Mouse (Mus musculus) v-Abl transformed pro-B cells (cell line): Measurements from ENCODE around the gene Gm17490.
"Not testable (repeated sequence)": the region's sequence is repeated elsewhere in the genome, so short reads cannot be mapped to it uniquely, and the experiment has no call there.

Experiments
- in situ Hi-C, 2 experiments: fragments of 400-800 bp; cut with MboI; formaldehyde crosslinking; loops; one replicate each; pipeline ENCODE4 v1.15.1; 2025; ENCODE audit not compliant: unreplicated experiment in 2 of 2

Gene Gm17490

DNA sequence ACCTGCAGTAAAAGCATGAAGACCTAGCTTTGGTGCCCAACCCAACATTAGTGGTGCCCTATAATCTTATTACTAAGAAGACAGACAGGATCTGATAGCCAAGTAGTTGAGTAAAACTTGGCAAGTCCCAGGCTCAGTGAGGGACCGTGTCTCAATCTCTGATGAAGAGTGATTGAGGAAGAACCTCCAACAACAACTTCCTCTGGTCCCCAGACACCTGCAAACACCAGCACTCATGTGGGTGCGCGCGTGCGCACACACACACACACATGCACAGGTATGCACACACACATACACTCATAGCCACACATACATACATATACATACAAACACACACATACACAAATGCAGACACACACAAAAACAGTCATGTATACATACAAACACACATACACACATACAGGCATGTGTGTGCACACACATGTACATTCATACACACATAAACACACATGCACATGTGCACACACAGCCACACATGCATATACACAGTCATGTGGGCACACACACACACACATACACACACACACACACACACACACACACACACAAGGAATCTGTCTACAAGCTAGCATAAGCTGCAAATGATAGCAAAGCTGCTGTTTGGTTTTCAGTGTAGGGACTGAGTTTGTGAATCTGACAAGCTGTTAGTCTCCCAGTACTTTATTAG, 9.5 kb upstream of the Gm17490 start:
- in situ Hi-C loops = loop anchor here in 1 of 2 experiments (25.0 kb wide), 2 partner anchors 1777 to 1927 kb away; partner anchors contain the start of gene Vim

DNA sequence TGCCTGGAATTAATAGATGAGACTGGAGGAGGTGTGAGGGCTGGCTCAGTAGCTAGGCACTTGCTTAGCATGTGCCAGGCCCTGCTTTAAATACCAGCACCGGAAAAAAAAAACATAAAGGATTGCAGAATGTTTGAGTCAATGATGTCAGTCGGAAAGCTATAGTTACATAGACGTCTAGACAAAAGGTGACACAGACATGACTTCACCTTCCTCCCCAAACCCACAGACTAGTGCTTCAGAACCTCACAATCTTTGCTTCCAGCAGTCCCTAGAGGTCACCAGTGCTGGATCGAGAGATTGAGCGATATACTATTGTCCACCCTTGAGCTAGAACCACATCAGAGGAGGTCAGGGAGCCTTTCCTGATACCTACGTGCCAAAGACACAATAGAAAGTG, 9.0 kb upstream of the Gm17490 start:
- in situ Hi-C loops = loop anchor here in 1 of 2 experiments (25.0 kb wide), 2 partner anchors 1777 to 1927 kb away; partner anchors contain the start of gene Vim

DNA sequence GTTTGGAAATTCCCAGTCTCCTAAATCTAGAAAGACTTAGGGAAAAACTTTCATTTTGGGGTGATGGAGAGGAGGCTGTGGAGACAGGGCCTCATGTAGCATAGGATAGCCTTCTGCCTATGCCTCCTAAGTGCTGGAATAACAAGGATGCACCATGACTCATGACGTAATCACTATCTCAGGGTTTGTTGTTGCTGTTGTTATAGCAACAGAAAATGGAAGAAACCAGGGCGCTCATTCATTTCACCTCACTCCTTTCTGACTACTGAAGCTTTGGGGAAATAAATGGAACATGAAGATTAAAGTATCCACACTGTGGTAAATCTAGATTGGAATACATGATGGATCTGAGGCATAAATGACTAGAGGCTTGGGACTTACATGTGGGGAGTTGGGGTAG, 2.3 kb downstream of the Gm17490 start:
- in situ Hi-C loops = no loop called here

DNA sequence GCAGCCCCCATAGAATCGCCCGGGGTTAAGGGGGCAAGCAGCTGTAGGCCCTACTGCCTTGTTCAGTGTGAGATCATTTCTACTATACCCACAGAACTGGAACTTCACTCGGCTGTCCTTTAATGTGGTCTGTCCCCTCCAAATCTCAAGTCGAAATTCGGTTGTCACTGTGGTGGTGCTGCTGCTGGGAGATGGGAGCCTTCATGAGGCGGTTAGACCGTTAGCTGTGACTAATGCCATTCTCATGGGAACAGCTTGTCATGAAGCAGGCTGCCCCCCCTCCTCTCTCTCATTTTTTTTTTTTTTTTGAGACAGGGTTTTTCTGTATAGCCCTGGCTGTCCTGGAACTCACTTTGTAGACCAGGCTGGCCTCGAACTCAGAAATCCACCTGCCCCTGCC, 2.9 kb downstream of the Gm17490 start:
- in situ Hi-C loops = no loop called here

DNA sequence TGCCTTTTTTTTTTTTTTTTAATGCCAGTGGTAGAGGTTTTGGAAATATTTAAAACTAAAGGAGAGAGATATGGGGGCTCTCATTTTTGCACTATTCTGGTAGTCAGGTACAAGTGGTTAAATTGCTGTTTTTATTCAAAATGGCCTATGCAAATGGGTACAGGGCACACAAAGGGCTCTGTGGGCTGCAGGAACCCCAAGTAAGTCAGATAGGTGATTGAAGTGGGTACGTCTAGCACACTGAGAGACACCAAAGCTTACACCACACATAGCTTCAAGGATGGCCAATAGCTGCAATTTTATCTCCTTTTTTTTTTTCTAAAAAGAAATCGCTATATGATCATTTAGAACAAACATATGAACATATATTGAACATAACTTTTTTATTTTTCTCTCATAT, 6.5 kb downstream of the Gm17490 start:
- in situ Hi-C loops = no loop called here

DNA sequence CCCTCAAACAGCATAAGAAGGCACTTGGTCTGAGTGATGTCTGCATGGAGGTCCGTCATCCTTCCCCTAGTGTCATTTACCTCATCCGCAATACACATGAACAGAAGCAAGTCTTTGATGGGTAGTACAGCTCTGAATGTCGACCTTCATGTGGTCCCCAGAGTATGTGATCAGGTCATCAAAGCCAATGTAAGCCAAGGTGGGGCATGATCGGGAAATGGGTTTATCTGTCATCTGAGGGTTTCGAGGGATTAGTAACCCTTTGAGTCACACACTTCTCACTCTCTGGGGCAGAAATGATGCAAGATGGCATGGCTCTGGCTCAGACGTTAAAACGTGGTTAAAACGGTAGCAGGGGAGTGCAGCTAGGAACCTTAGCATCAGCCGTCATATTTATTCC, 9.2 kb downstream of the Gm17490 start:
- in situ Hi-C loops = no loop called here

DNA sequence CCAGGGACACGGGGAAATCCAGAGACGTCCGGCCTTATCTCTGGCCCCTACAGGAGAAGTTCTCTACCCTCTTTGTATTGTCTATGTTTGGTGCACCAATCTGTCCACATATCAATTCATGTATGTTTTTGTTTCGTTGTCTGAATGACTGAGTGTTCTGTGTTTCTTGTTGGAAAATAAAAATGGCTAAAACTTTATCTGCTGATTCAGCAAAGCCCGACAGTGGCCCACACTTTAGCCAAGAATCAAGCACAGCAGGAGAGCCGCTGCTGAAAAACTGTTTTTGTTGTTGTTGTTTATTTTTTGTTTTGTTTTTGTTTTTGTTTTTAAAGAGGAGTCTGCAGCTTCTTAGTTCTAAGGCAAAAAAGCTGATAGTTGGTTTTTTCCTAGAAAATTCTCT, 13.1 kb downstream of the Gm17490 start:
- in situ Hi-C loops = not testable (repeated sequence)

DNA sequence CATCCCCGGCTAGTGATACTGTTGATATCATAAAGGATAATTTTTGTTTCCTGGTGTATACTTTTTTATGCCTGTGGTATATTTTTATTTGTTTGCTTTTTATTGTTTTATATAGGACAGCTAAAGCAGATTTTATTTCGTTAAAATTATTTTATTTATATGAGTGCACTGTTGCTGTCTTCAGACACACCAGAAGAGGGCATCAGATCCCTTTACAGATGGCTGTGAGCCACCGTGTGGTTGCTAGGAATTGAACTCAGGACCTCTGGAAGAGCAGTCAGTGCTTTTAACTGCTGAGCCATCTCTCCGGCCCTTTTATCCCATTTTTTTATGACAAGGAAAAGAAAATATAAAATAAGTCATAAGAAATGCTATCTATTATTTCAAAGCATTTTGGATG, 19.3 kb downstream of the Gm17490 start:
- in situ Hi-C loops = loop anchor here (5.0 to 10.0 kb wide), 2 partner anchors 56 to 168 kb away; partner anchors contain the start of genes Ankrd16 (in 1 of the 2) and Fbh1 (in 1 of the 2)

DNA sequence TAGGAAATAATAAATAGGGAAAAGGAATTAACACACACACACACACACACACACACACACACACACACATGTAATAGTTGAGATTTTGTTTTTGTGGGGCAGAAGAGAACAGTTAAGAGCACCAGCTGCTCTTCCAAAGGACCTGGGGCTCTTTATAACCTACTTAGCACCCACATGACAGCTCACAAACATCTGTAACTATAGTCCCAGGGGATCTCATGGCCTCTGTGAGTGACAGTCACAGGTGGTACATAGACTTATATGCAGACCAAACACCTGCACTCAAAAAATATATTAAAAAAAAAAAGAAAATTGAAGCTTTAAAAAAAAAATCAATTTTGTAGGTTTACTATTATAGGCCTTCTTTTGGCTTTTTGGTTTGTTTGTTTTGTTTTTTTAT, 21.2 kb downstream of the Gm17490 start:
- in situ Hi-C loops = loop anchor here (5.0 to 10.0 kb wide), 4 partner anchors 57 to 267 kb away; partner anchors contain the start of genes Ankrd16 (in 1 of the 2) and Fbh1 (in 1 of the 2)

DNA sequence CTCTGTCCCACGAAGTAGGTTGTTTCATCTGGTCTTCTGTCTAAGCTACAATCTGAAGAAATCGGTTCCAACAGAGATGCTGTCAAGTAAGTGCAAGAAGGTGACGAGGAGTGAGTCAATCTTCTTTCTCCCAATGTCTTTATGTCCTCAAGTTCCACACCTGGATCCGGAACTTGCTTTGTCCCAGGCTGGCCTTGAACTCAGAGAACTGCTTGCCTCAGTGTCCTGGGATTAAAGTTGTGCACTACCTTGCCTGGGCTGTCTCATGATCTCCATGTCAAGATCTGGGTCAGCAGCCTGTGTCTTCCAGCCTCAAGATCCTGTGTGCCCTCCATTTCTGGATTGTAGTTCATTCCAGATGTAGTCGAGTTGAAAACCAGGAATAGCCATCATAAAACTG, 22.0 kb downstream of the Gm17490 start, which contains the start of gene Rbm17:
Gene Rbm17 (minus strand): TSS at position 101 of the 400 bp plus-strand sequence.
- in situ Hi-C loops = loop anchor here (5.0 to 10.0 kb wide), 3 partner anchors 78 to 268 kb away; partner anchors contain the start of genes Ankrd16 (in 1 of the 2) and Fbh1 (in 1 of the 2)

DNA sequence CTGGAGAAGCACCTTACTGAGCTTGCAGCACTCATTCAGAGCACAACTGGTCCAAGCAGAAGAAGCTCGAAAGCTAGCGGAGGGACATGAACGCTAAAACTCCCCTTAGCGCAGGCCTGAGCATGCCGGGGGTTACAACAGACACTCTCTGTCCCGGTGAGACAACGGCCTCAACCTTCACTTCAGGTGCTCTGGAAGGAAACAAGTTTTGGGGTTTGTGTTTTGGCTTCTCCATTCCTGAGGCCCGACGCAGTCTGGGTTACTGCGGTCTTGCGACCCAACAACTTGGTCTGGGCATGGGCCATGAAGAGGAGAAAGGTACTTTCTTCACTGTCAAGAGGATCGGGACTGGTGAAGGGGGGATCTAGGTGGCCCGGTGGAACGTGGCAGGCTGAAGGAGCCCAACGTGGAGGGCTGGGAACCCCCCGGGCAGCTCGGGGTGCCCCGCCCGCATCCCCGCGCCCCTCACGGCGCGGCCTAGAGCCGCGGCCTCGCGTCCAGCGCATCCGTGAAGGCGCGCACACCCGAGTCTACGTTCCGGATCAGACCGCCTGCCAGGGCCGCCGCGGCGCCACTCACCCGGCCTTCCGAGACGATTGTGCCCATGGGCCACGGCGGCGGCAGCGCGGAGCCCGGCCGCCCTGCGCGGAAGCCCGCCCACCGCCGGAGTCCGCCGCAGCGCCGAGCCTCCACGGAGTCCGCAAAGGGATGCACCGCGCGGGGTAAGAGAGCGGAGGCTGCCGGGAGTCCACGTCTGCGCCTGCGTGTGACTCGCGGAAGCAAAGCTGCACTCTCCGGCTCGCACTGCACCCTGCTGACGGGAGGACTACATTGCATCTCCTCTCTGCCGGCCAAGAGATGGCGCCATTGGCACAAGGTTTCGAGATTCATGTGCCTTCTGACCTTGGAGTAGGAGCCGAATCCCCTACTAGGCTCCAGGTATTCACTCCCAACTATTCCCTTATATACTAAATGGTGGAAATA, 23.3 kb downstream of the Gm17490 start:
- in situ Hi-C loops = loop anchor here (5.0 to 10.0 kb wide), 3 partner anchors 80 to 270 kb away; partner anchors contain the start of genes Ankrd16 (in 1 of the 2) and Fbh1 (in 1 of the 2)

DNA sequence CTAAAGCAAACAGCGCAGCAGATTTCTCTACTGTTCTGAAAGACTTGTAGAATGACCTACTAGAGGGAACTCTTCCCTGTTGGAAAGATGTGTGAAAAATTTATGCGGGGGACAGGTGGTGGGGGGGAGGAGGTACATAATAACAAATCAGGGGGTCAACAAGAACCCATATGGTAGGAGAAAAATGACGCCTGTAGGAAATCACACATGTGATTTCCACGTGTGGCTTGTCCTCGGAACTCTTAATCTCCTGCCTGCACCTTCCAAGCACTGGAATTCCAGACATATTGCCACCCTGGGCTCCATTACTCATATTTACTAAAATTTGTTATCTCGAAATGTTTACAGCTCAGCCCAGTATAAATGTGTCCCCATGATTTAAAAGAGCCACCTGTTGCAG, 24.3 kb downstream of the Gm17490 start:
- in situ Hi-C loops = loop anchor here (5.0 to 10.0 kb wide), 3 partner anchors 81 to 271 kb away; partner anchors contain the start of genes Ankrd16 (in 1 of the 2) and Fbh1 (in 1 of the 2)

DNA sequence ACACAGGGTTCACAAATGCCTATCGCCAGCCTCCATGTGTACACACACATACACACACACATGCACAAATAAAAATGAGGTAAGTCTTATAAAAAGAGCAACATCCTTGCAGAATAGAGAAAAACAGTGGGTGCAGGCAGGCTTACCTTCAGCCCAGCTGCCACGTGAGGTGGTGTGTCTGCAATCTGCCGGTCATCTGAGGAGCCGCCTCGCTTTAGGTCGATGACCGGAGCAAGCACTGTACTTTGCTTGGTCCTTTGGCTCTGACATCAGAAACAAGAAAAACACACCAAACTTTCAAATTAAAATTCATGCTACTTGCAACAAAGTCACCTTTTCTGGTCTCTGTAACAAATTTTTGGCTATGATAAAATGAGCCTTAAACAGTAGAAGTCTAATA, 28.2 kb downstream of the Gm17490 start:
- in situ Hi-C loops = loop anchor here (25.0 kb wide), 3 partner anchors 264 to 789 kb away; partner anchors contain the start of gene Itga8 (in 1 of the 2)

DNA sequence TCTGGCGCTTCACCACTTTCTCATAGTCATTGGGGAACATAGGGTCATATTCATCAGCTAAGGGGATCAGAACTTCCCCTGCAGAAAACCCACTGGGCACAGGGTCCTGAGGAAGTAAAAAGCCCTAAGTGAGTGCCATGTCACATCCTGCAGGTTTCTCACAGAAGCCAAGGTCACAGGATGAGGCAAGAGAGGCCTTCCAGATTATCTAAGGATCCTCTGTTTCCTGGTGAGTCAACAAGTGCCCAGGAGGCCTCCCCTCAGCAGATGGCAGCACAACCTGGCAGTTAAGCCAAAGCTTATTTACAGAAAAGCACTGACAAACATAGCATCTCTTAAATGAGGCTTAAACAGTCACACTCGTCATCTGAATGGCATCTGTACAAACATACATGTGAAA, 29.4 kb downstream of the Gm17490 start:
- in situ Hi-C loops = loop anchor here (25.0 kb wide), 3 partner anchors 266 to 791 kb away; partner anchors contain the start of gene Itga8 (in 1 of the 2)

DNA sequence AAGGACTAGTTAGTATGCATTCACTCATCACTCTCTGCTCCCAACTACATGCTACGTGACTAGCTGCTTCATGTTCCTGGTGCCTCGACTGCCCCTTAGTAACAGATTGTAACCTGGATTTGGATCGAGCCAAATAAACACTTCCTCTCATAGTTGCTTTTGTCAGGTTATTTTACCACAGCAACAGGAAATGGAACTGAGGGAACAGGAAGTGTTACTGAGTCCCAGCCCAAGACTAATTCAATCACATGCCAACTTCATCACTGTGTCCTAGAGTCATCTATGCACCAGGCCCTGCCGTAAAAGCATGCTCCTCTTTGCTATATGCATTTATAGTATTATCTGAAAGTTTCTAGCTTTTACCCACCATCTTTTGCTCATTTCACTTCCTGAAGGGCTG, 38.1 kb downstream of the Gm17490 start:
- in situ Hi-C loops = loop anchor here (25.0 kb wide), 3 partner anchors 274 to 799 kb away; partner anchors contain the start of gene Itga8 (in 1 of the 2)

DNA sequence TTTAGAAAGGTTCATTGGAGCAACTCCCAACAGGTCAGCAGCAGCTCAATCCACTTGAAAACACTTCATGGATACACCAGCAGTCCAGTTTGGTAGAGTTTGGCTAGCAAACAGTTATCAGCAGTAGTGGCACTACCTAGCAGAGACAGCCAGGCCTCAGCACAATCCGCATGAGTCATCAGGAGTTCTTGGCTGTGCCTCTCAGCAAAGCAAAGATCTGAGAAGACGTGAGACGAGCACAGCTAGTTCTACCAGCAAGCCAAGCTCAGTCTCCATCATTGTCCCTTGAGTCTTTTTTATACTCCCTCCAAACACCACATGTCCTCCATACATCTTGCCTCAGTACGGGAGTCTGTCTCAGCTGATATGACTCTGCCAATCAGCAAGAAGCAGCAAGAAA, 46.7 kb downstream of the Gm17490 start:
- in situ Hi-C loops = loop anchor here (25.0 kb wide), 3 partner anchors 283 to 808 kb away; partner anchors contain the start of gene Itga8 (in 1 of the 2)

DNA sequence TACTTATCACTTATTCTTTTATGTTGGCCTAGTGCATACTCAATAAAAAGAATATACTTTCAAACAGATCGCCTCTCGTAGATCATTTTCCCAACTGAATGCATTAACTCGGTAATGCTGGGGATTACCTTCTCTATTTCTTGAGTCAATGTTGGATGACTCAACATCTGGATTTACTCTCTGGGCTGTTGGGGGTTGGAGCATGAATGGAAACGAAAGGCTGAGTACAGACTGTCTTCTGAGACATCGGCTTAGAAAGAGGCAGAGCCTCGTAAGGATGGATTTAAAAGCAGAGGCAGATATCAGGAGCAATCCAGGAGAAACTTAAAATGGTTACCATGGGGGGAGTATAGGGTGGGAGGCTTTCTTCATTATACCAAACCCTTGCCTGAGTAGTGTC, 47.9 kb downstream of the Gm17490 start:
- in situ Hi-C loops = loop anchor here (25.0 kb wide), 3 partner anchors 284 to 809 kb away; partner anchors contain the start of gene Itga8 (in 1 of the 2)
